Mouse (Mus musculus): ENCODE measurements around the gene Cyp2j6. TPM values are rescaled to one million over a fixed set of nuclear protein-coding genes. Genes with fewer than 3 reads are reported as not detected.

Cyp2j6 gene
- polyA plus RNA-seq, 1 experiment from 2014 or later = 3.4 TPM

GRCm38 (mm10) chr4:96525772-96526171, 27.7 kb downstream of the Cyp2j6 start:
- WGBS = 39% methylated on average over 1 of the region's 1 CpGs
- DNase-seq (ENCODE audit: extremely low spot score, low spot score) = no peak

GRCm38 (mm10) chr4:96522256-96522655, 31.2 kb downstream of the Cyp2j6 start:
- no peak overlapping the region for H3K4me3 ChIP-seq
- 93% methylated on average over 2 of the region's 2 CpGs for WGBS
- no peaks in the 10 kb centered on the region for H3K27me3 ChIP-seq (ENCODE audit: poor library complexity, severe bottlenecking)
- no peaks in the 10 kb centered on the region for H3K36me3 ChIP-seq (replicated peaks)
- no peaks in the 10 kb centered on the region for H3K4me1 ChIP-seq
- H3K9me3 ChIP-seq = no peaks in the 10 kb centered on the region
- no peak for DNase-seq (ENCODE audit: extremely low spot score, low spot score)
- H3K27ac ChIP-seq = no peak overlapping the region

More at GRCm38 (mm10) chr4:96525772-96526171, 27.7 kb downstream of the Cyp2j6 start:
- Histone ChIP-seq H3K27ac (no peak overlapping the region), H3K36me3 (replicated peaks) (no peaks in the 10 kb centered on the region), H3K4me3 (no peak overlapping the region), H3K9me3 (no peaks in the 10 kb centered on the region), H3K4me1 (no peaks in the 10 kb centered on the region), H3K27me3 (ENCODE audit: poor library complexity, severe bottlenecking) (no peaks in the 10 kb centered on the region)

- Histone ChIP-seq H3K4me3 (no peak overlapping the region), H3K4me1 (no peaks in the 10 kb centered on the region), H3K27ac (no peak overlapping the region), H3K9me3 (no peaks in the 10 kb centered on the region), H3K27me3 (ENCODE audit: poor library complexity, severe bottlenecking) (no peaks in the 10 kb centered on the region), H3K36me3 (replicated peaks) (no peaks in the 10 kb centered on the region)
- no peak for DNase-seq (ENCODE audit: extremely low spot score, low spot score)
- 94% methylated on average over 3 of the region's 3 CpGs for WGBS
Measured at GRCm38 (mm10) chr4:96510083-96510482, 43.4 kb downstream of the Cyp2j6 start.

GRCm38 (mm10) chr4:96507286-96507685, 46.2 kb downstream of the Cyp2j6 start, which contains the start of gene Cyp2j8:
Cyp2j8 (minus strand) TSS chr4:96507386.
- no peaks in the 10 kb centered on the region for H3K27me3 ChIP-seq (ENCODE audit: poor library complexity, severe bottlenecking)
- H3K4me1 ChIP-seq = no peaks in the 10 kb centered on the region
- 87% methylated on average over 1 of the region's 1 CpGs for WGBS
- H3K9me3 ChIP-seq = no peaks in the 10 kb centered on the region
- no peak within 1 kb of the TSS for H3K27ac ChIP-seq
- no peaks in the 10 kb centered on the region for H3K36me3 ChIP-seq (replicated peaks)
- DNase-seq (ENCODE audit: extremely low spot score, low spot score) = no peak
- H3K4me3 ChIP-seq = no peak within 1 kb of the TSS

Other genes with a start within 250 kb of the Cyp2j6 start
- not detected in 2 replicates for gene Cyp2j11, start 205.0 kb downstream of the Cyp2j6 start, polyA plus RNA-seq (2016; fragmentation: Nextera tagmentation; extraction: Ambion mirVana)
- gene Cyp2j8, start 46.3 kb downstream of the Cyp2j6 start, polyA plus RNA-seq (2016; fragmentation: Nextera tagmentation; extraction: Ambion mirVana) = not detected in 2 replicates
- gene Cyp2j9, start 37.9 kb upstream of the Cyp2j6 start, polyA plus RNA-seq (2016; fragmentation: Nextera tagmentation; extraction: Ambion mirVana) = 0.68 and 1.2 TPM in 2 replicates
- not detected in 2 replicates for gene Cyp2j5, start 110.5 kb upstream of the Cyp2j6 start, polyA plus RNA-seq (2016; fragmentation: Nextera tagmentation; extraction: Ambion mirVana)
- not detected in 2 replicates for gene Gm12695, start 231.5 kb upstream of the Cyp2j6 start, polyA plus RNA-seq (2016; fragmentation: Nextera tagmentation; extraction: Ambion mirVana)